Mouse (Mus musculus) neural tube, embryonic 14.5 days (tissue): ENCODE results near the gene Kcna4. TPM values are rescaled to one million over a fixed set of nuclear protein-coding genes. Genes with fewer than 3 reads are reported as not detected.

Experiments used
- ATAC-seq: fragments of 200-750 bp; cut with Nextera tagmentation; 2 replicates; pipeline ENCODE4 v1.8.0; 2017; ENCODE audit warnings: low read depth, mild to moderate bottlenecking, moderate TSS enrichment, moderate library complexity
- H3K27ac ChIP-seq: fragments of 300-500 bp; sonication (generic); 2 replicates; pipeline ENCODE4 v1.5.1; 2014; ENCODE audit warnings: low read depth, mild to moderate bottlenecking, control low read depth, low read length, moderate library complexity, mixed read lengths
- H3K27me3 ChIP-seq: fragments of 300-500 bp; sonication (generic); 2 replicates; pipeline ENCODE4 v1.6.1; 2014; ENCODE audit warnings: low read length; ENCODE audit not compliant: control insufficient read depth, insufficient read depth
- H3K36me3 ChIP-seq: fragments of 300-500 bp; sonication (generic); 2 replicates; pipeline ENCODE4 v1.6.1; 2014; ENCODE audit warnings: low read length, mixed read lengths; ENCODE audit not compliant: control insufficient read depth, insufficient read depth
- H3K4me1 ChIP-seq: fragments of 300-500 bp; sonication (generic); 2 replicates; pipeline ENCODE4 v1.6.1; 2014; ENCODE audit warnings: low read length; ENCODE audit not compliant: control insufficient read depth, insufficient read depth
- H3K4me2 ChIP-seq: fragments of 300-500 bp; sonication (generic); 2 replicates; pipeline ENCODE4 v1.6.1; 2014; ENCODE audit warnings: mild to moderate bottlenecking, low read depth, low read length, control low read depth
- H3K4me3 ChIP-seq: fragments of 300-500 bp; sonication (generic); 2 replicates; pipeline ENCODE4 v1.5.1; 2014; ENCODE audit warnings: low read depth, low read length, control low read depth, mixed read lengths
- H3K9ac ChIP-seq: fragments of 300-500 bp; sonication (generic); replicated peaks from 2 replicates; pipeline ENCODE4 v1.6.1; 2014; ENCODE audit warnings: low read depth, mild to moderate bottlenecking, control low read depth, low read length, mixed read lengths
- H3K9me3 ChIP-seq: fragments of 300-500 bp; sonication (generic); 2 replicates; pipeline ENCODE4 v1.6.1; 2016; ENCODE audit warnings: low read length; ENCODE audit not compliant: control insufficient read depth
- WGBS: fragments of 180-500 bp; shearing (Covaris S2); extraction: QIAGEN DNeasy Blood & Tissue Kit; methylation state at CpG from one replicate; pipeline ENCODE4 v1.1.7; 2014; 5-methylcytosine and 5-hydroxymethylcytosine counted together
- polyA plus RNA-seq: library from polyadenylated mRNA; unstranded; fragments of >200 nt; fragmentation: Nextera tagmentation; extraction: Ambion mirVana; gene quantifications from 2 replicates; pipeline ENCODE4 v1.2.1, GENCODE M21; 2014

Kcna4 gene
- polyA plus RNA-seq: 6.2 and 7.6 TPM in 2 replicates

DNA sequence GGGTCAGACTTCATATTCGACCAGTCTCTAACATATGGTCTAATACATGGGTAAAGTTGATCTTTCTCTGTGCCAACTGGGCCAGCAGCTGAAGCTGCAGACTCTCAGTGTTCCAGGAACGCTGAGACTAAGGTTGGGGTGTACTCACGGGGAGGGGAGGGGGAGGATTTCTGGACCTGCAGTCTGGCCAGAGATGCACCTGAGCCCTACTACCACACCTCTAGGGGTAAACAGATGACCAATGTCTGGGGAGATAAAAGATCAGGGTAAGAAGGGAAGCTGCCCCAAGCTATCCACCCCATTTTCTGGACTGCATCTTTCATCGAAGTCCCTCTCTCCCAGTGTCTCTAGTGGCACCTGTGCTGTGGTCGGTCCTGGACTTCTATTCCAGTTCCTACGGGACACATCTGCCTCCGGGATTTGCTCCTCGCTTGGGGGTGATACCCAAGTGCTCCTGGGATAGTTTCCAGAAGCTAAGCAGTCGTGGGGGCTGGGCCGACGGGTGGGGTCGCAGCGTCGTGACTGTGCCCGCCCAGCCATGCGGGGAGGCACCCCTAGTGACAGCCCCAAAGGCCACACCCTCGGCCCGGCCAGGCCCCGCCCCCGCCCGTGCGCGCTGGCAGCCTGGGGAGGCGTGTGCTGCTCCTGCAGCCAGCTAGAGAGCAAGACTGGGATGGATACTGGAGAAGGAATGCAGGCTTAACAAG, at the start of gene Kcna4:
Gene Kcna4, plus strand, starts transcription at position 650 of the 707 bp plus-strand sequence.
- Histone ChIP-seq H3K4me2 (peak within 1 kb of the TSS; percentile 78), H3K9ac (peak within 1 kb of the TSS; percentile 29), H3K4me1 (no peaks in the 10 kb centered on the region; the same call in 1 of the 2 replicates), H3K4me3 (peak within 1 kb of the TSS; percentile 52), H3K36me3 (no peaks in the 10 kb centered on the region), H3K27ac (no peak within 1 kb of the TSS), H3K9me3 (no peaks in the 10 kb centered on the region), H3K27me3 (no peaks in the 10 kb centered on the region)
- peak; percentile 98 for ATAC-seq
- 5% methylated on average over 24 of the region's 24 CpGs for WGBS

- Histone ChIP-seq H3K27ac (no peak overlapping the region), H3K4me3 (no peak overlapping the region), H3K27me3 (no peaks in the 10 kb centered on the region), H3K4me2 (no peak overlapping the region), H3K9me3 (no peaks in the 10 kb centered on the region), H3K9ac (no peak overlapping the region), H3K4me1 (no peaks in the 10 kb centered on the region), H3K36me3 (no peaks in the 10 kb centered on the region)
- no peak for ATAC-seq
- WGBS: 76% methylated on average over 3 of the region's 3 CpGs
These were observed 32.3 kb upstream of the Kcna4 start for GRCm38 (mm10) chr2:107258091-107258490.

- Histone ChIP-seq H3K27ac (no peak overlapping the region), H3K4me3 (no peak overlapping the region), H3K4me1 (no peaks in the 10 kb centered on the region), H3K9me3 (no peaks in the 10 kb centered on the region), H3K36me3 (no peaks in the 10 kb centered on the region), H3K27me3 (no peaks in the 10 kb centered on the region), H3K9ac (no peak overlapping the region), H3K4me2 (no peak overlapping the region)
- ATAC-seq: no peak
- 76% methylated on average over 2 of the region's 2 CpGs for WGBS
These were observed 24.2 kb upstream of the Kcna4 start for GRCm38 (mm10) chr2:107266251-107266650.

DNA sequence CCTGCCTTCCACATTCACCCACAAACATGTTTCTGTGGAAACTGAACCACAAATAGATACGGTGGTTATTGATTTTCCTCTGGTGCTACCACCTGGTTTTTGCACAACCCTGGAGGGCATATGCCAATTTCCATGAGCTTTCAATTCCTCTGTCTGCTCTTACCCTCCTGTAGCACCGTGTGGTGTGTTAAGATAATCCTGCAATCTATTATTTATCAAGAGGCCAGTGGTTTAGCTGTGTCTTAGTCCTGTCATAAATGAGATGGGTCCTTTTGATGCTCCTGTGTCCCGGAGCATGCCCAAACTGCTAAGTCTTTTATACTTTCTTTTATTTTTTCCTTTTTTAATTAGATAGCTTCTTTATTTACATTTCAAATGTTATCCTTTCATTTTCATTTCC, 20.4 kb upstream of the Kcna4 start:
- ATAC-seq: no peak
- no peak overlapping the region for H3K4me2 ChIP-seq
- H3K9me3 ChIP-seq: no peaks in the 10 kb centered on the region
- 79% methylated on average over 3 of the region's 3 CpGs for WGBS
- H3K36me3 ChIP-seq: no peaks in the 10 kb centered on the region
- no peak overlapping the region for H3K9ac ChIP-seq
- H3K4me3 ChIP-seq: no peak overlapping the region
- H3K27ac ChIP-seq: no peak overlapping the region
- H3K27me3 ChIP-seq: no peaks in the 10 kb centered on the region
- H3K4me1 ChIP-seq: no peaks in the 10 kb centered on the region

DNA sequence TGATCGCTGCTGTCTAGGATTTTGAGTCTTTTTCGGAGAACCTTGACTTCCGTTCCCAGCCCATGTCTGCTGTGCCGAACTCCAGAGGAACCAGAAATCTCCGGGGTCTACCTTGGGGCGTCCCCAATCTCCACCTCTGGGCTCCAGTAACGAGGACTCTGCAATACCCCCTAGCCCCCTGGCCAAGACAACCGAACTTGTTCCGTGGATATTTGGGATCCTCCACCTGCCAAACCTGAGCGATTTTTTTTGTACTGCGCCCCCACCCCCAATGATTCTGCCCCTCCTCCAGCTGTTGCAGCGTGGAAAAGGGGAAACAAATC, 219 bp downstream of the Kcna4 start:
- ATAC-seq: peak; percentile 75; the same call in 1 of the 2 replicates
- Histone ChIP-seq H3K4me2 (peak overlapping the region; percentile 78), H3K4me1 (no peaks in the 10 kb centered on the region; the same call in 1 of the 2 replicates), H3K9ac (peak overlapping the region; percentile 29), H3K27me3 (no peaks in the 10 kb centered on the region), H3K36me3 (no peaks in the 10 kb centered on the region), H3K4me3 (peak overlapping the region; percentile 52), H3K27ac (no peak overlapping the region), H3K9me3 (no peaks in the 10 kb centered on the region)
- under 1% methylated on average over 12 of the region's 12 CpGs for WGBS

DNA sequence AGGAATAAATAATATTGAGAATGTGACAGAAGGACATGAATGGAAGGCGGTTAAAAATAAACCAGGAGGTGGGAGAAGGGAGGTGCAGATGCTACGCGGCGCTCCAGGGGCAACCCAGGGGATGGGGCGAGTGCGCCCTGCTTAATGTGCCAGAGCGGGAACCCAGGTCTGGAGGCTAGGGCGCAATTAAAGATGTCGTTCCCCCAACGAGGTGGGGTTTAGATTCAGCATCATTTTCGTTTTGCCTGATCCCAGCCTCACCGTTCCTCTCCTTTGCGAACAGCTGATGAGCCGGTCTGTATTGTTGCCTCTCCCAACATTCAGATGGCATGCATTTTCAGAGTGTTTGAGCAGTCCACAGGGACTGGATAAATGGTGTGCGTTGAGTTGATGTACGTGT, 703 bp downstream of the Kcna4 start:
- Histone ChIP-seq H3K36me3 (0 out of 2 replicates have a peak, but pooled peaks cover 2% of the 10 kb centered on the region), H3K9ac (peak overlapping the region; percentile 29), H3K27ac (no peak overlapping the region), H3K4me2 (peak overlapping the region; percentile 78), H3K4me1 (no peaks in the 10 kb centered on the region; the same call in 1 of the 2 replicates), H3K9me3 (no peaks in the 10 kb centered on the region), H3K27me3 (no peaks in the 10 kb centered on the region), H3K4me3 (peak overlapping the region; percentile 52)
- peak; percentile 75 for ATAC-seq
- under 1% methylated on average over 16 of the region's 16 CpGs for WGBS

DNA sequence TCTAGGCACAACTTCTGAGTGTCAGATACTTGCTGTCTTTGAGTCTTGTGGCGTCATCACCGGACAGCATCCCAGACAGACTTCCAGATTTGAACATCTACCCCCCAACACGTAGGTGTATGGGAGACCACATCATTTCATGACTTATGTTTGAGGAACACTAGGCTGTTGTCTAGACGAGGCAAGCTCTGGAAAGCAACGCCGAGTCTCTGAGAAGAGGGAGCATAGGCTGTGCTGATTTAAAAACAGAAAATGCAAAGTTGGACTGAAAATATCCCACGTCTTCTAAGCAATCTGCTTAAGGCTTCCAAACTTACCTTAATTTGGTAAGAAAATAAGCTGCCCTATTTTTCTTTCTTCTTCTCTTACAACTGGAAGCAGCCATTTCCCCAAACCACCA, 4.1 kb downstream of the Kcna4 start:
- Histone ChIP-seq H3K36me3 (0 out of 2 replicates have a peak, but pooled peaks cover 4% of the 10 kb centered on the region), H3K4me3 (no peak overlapping the region), H3K4me2 (no peak overlapping the region), H3K9ac (no peak overlapping the region), H3K27ac (no peak overlapping the region), H3K4me1 (no peaks in the 10 kb centered on the region; the same call in 1 of the 2 replicates), H3K9me3 (no peaks in the 10 kb centered on the region), H3K27me3 (no peaks in the 10 kb centered on the region)
- 97% methylated on average over 7 of the region's 7 CpGs for WGBS
- no peak for ATAC-seq

DNA sequence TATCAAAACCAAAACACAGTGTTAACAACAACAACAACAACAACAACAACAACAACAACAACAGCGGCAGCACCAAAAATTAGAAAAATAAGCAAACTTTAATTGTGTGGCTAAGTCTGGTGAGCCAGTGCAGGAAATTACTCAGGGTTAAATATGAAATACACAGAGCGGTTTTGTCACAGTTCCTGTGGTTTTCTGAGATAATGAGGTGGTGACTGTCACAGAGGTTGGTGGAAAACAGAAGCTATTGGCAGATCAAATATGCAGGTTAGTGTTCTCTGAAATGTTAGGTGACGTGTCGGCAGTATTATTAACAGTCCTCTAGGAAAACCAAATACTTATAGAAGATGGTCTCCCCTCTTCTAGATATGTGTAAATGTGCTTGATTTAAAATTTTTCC, 11.4 kb downstream of the Kcna4 start:
- Histone ChIP-seq H3K9me3 (no peaks in the 10 kb centered on the region), H3K4me1 (no peaks in the 10 kb centered on the region), H3K36me3 (no peaks in the 10 kb centered on the region), H3K4me3 (no peak overlapping the region), H3K9ac (no peak overlapping the region), H3K27me3 (no peaks in the 10 kb centered on the region), H3K4me2 (no peak overlapping the region), H3K27ac (no peak overlapping the region)
- 96% methylated on average over 4 of the region's 4 CpGs for WGBS
- ATAC-seq: no peak

GRCm38 (mm10) chr2:107304707-107305106, 14.3 kb downstream of the Kcna4 start:
- H3K9me3 ChIP-seq: no peaks in the 10 kb centered on the region
- no peak overlapping the region for H3K4me2 ChIP-seq
- no peaks in the 10 kb centered on the region for H3K36me3 ChIP-seq
- no peaks in the 10 kb centered on the region for H3K27me3 ChIP-seq
- no peak overlapping the region for H3K4me3 ChIP-seq
- no peak overlapping the region for H3K9ac ChIP-seq
- H3K4me1 ChIP-seq: no peaks in the 10 kb centered on the region
- ATAC-seq: no peak
- WGBS: 80% methylated on average over 3 of the region's 3 CpGs
- H3K27ac ChIP-seq: no peak overlapping the region
